Mouse (Mus musculus) embryonic fibroblast, embryonic 13.5 days (primary cell): ENCODE results near the gene Lin37.

ENCODE experiments used
- CTCF ChIP-seq: IDR thresholded peaks from 2 replicates; pipeline ENCODE4 v1.5.1; 2011; ENCODE audit warnings: mild to moderate bottlenecking, control low read depth, low read length, moderate library complexity, borderline replicate concordance; ENCODE audit not compliant: insufficient read depth
- POLR2A ChIP-seq: IDR thresholded peaks from 2 replicates; pipeline ENCODE4 v1.6.1; 2011; ENCODE audit warnings: low read depth, mild to moderate bottlenecking, control low read depth, low read length, moderate library complexity

DNA sequence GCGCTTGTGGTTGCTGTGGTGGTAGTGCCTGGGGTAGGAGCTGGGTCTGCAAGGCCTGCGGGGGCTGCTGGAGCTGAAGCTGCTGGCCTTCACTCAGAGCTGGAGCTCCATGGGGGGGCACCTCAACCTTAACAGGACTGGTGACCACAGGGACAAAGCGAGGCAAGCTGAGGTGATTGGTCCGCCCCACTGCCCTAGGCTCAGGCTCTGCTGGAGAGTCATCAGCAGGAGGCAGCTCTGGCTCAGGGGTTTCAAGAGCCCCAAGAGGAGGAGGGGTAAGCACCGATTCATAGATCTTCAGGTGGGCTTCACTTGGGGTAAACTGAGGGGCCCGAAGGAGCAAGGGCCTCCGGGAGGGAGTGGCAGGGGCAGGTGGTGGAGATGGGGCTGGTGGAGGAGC is 25.5 kb upstream of the Lin37 start:
- TF ChIP-seq CTCF (no peak), POLR2A (no peak)
